Mouse (Mus musculus) neural tube, embryonic 12.5 days (tissue): Measurements from ENCODE around the gene Acox3. TPM values are rescaled to one million over a fixed set of nuclear protein-coding genes. Genes with fewer than 3 reads are reported as not detected.

Experiments
- ATAC-seq: fragments of 200-750 bp; cut with Nextera tagmentation; 2 replicates; pipeline ENCODE4 v1.8.0; 2017; ENCODE audit warnings: low read depth, mild to moderate bottlenecking, moderate TSS enrichment, moderate library complexity; ENCODE audit not compliant: low FRiP score
- H3K27ac ChIP-seq: fragments of 300-500 bp; sonication (generic); 2 replicates; pipeline ENCODE4 v1.5.1; 2016
- H3K27me3 ChIP-seq: fragments of 300-500 bp; sonication (generic); replicated peaks from 2 replicates; pipeline ENCODE4 v1.6.1; 2016; ENCODE audit warnings: mild to moderate bottlenecking
- H3K36me3 ChIP-seq: fragments of 300-500 bp; sonication (generic); 2 replicates; pipeline ENCODE4 v1.6.1; 2016; ENCODE audit warnings: mild to moderate bottlenecking
- H3K4me1 ChIP-seq: fragments of 300-500 bp; sonication (generic); 2 replicates; pipeline ENCODE4 v1.6.1; 2016
- H3K4me2 ChIP-seq: fragments of 300-500 bp; sonication (generic); replicated peaks from 2 replicates; pipeline ENCODE4 v1.6.1; 2016; ENCODE audit warnings: mild to moderate bottlenecking
- H3K4me3 ChIP-seq: fragments of 300-500 bp; sonication (generic); 2 replicates; pipeline ENCODE4 v1.5.1; 2016
- H3K9ac ChIP-seq: fragments of 300-500 bp; sonication (generic); 2 replicates; pipeline ENCODE4 v1.6.1; 2016; ENCODE audit warnings: mild to moderate bottlenecking
- H3K9me3 ChIP-seq: fragments of 300-500 bp; sonication (generic); 2 replicates; pipeline ENCODE4 v1.6.1; 2016; ENCODE audit warnings: mild to moderate bottlenecking
- WGBS: fragments of 180-500 bp; shearing (Covaris S2); methylation state at CpG from one replicate; pipeline ENCODE4 v1.1.7; 2016; 5-methylcytosine and 5-hydroxymethylcytosine counted together
- polyA plus RNA-seq: library from polyadenylated mRNA; unstranded; fragments of >200 nt; fragmentation: Nextera tagmentation; extraction: Ambion mirVana; gene quantifications from 2 replicates; pipeline ENCODE4 v1.2.1, GENCODE M21; 2016

Gene Acox3
- polyA plus RNA-seq: 18.4 and 20.0 TPM in 2 replicates

DNA sequence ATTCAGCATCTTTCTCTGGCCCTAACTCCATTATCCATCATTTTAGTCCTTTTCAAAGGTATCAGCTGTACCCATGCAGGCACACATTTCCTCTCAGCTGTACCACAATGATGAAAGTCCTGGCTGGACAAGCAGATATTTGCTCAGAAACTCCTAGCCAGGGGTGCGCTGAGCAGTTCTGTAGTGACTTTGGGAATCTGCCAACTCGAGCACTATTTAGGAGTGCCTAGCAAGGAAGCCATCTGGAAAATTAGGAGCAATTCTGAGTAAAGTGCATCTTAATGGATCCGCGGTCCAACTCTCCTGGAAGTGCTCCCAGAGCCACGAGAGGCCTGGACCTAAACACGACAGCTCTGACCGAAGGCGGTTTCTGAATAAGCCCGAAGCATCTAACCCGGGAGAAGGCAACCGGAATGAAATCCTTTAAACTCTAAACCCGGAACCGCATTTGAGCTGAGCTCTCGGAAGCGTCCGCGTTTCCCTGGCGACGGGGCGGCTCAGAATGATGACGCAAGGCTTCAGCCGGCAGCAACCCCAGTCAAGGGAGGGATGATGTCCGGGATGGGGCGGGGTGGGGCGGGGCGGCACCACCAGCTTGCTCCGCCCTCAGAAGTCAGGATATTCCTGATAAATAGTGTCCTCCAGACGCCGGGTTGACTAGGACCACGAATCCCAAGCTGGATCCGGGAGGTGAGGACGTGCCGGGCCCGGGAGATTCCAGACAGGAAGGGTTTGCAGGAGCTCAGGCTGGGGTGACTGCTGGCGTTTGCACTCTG is at the start of gene Acox3:
Gene Acox3, plus strand, starts transcription at position 596 of the 776 bp plus-strand sequence.
- Histone ChIP-seq H3K4me3 (peak within 1 kb of the TSS; percentile 55), H3K36me3 (no peaks in the 10 kb centered on the region), H3K4me2 (peak within 1 kb of the TSS; percentile 72), H3K27ac (no peak within 1 kb of the TSS), H3K9ac (peak within 1 kb of the TSS; percentile 33), H3K9me3 (no peaks in the 10 kb centered on the region), H3K4me1 (peaks cover 13% of the 10 kb centered on the region), H3K27me3 (no peaks in the 10 kb centered on the region)
- ATAC-seq: peak; percentile 92
- under 1% methylated on average over 35 of the region's 35 CpGs for WGBS

DNA sequence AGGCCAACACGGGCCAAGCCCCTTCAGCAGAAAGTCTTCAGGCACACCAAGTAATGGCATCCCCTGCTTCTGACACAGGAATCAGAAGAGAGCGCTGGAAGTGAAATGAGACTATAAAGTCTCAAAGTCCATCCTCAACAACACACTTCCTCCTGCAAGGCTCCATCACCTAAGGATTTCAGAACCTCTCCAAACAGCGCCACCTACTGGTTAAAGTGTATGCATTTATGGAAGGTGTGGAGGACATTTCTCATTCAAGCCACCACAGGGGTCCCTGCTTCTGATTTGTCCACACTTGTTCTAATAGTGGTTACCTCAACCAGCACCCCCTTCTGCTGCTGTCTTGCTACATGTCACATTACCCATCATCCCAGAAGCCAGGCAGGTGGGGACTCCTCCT is 46.6 kb upstream of the Acox3 start:
- no peaks in the 10 kb centered on the region for H3K9me3 ChIP-seq
- WGBS: 72% methylated on average over 3 of the region's 3 CpGs
- no peaks in the 10 kb centered on the region for H3K27me3 ChIP-seq
- no peak for ATAC-seq
- no peak overlapping the region for H3K4me3 ChIP-seq
- H3K9ac ChIP-seq: no peak overlapping the region
- no peak overlapping the region for H3K27ac ChIP-seq
- H3K36me3 ChIP-seq: no peaks in the 10 kb centered on the region
- H3K4me2 ChIP-seq: no peak overlapping the region
- H3K4me1 ChIP-seq: no peaks in the 10 kb centered on the region

DNA sequence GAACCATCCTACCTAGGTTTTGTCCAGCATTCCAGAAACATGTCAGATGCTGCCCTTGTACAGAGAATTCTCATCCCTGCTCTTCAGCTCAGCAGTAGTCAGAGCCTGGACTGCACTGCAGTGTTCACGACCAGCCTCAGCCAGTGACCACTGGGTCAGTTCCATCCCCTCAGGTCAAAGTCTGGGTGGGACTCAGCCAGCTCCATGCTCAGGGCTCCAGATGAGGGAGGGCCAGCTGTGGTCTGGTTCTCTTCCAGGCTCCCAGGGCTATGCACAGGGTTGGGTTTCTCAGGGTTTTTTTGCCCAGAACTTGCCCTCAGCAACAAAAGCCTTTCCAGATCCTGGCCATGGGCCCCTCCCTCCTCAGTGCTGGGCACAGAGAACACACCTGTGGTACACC is 45.4 kb upstream of the Acox3 start:
- Histone ChIP-seq H3K4me2 (no peak overlapping the region), H3K27ac (no peak overlapping the region), H3K9me3 (no peaks in the 10 kb centered on the region), H3K9ac (no peak overlapping the region), H3K4me3 (no peak overlapping the region), H3K4me1 (no peaks in the 10 kb centered on the region), H3K27me3 (no peaks in the 10 kb centered on the region), H3K36me3 (no peaks in the 10 kb centered on the region)
- ATAC-seq: no peak
- WGBS: 67% methylated on average over 1 of the region's 1 CpGs

- H3K4me3 ChIP-seq: no peak overlapping the region
- no peak overlapping the region for H3K27ac ChIP-seq
- no peak for ATAC-seq
- no peaks in the 10 kb centered on the region for H3K36me3 ChIP-seq
- WGBS: 88% methylated on average over 3 of the region's 3 CpGs
- H3K4me2 ChIP-seq: no peak overlapping the region
- no peaks in the 10 kb centered on the region for H3K9me3 ChIP-seq
- no peak overlapping the region for H3K9ac ChIP-seq
- H3K27me3 ChIP-seq: no peaks in the 10 kb centered on the region
- H3K4me1 ChIP-seq: no peaks in the 10 kb centered on the region
Measured at GRCm38 (mm10) chr5:35538022-35538421, 44.8 kb upstream of the Acox3 start.

DNA sequence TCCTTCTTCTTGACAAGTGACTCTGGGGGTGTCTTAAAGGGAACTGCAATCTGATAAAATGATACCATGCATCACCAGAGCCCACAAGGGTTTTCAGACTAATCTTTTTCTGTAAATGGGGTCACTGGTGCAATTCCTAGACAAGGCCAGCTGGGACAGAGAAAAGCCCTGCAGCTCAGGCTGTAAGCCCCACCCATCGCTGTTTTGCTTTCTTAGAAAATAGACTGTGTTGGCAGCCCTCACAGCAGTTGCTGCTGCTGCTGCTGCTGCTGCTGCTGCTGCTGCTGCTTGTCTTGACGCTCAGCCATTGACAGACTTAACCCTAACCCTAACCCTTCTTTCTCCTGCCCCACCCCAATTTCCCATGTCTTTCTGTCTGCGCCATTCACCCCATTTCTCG is 43.3 kb upstream of the Acox3 start:
- H3K27ac ChIP-seq: no peak overlapping the region
- H3K27me3 ChIP-seq: no peaks in the 10 kb centered on the region
- H3K9me3 ChIP-seq: no peaks in the 10 kb centered on the region
- WGBS: 73% methylated on average over 4 of the region's 4 CpGs
- H3K36me3 ChIP-seq: no peaks in the 10 kb centered on the region
- no peak overlapping the region for H3K4me2 ChIP-seq
- H3K4me3 ChIP-seq: no peak overlapping the region
- no peaks in the 10 kb centered on the region for H3K4me1 ChIP-seq
- no peak overlapping the region for H3K9ac ChIP-seq
- no peak for ATAC-seq

- H3K4me3 ChIP-seq: no peak overlapping the region
- no peak for ATAC-seq
- no peak overlapping the region for H3K9ac ChIP-seq
- no peaks in the 10 kb centered on the region for H3K4me1 ChIP-seq
- H3K9me3 ChIP-seq: no peaks in the 10 kb centered on the region
- H3K4me2 ChIP-seq: no peak overlapping the region
- 52% methylated on average over 5 of the region's 5 CpGs for WGBS
- no peaks in the 10 kb centered on the region for H3K27me3 ChIP-seq
- no peak overlapping the region for H3K27ac ChIP-seq
- H3K36me3 ChIP-seq: no peaks in the 10 kb centered on the region
Measured at GRCm38 (mm10) chr5:35540555-35540954, 42.3 kb upstream of the Acox3 start.

- Histone ChIP-seq H3K4me1 (no peaks in the 10 kb centered on the region), H3K27me3 (no peaks in the 10 kb centered on the region), H3K4me2 (no peak overlapping the region), H3K36me3 (no peaks in the 10 kb centered on the region), H3K9me3 (no peaks in the 10 kb centered on the region), H3K27ac (no peak overlapping the region), H3K4me3 (no peak overlapping the region), H3K9ac (no peak overlapping the region)
- 66% methylated on average over 4 of the region's 4 CpGs for WGBS
- no peak for ATAC-seq
Measured at GRCm38 (mm10) chr5:35541059-35541790, 41.6 kb upstream of the Acox3 start.

GRCm38 (mm10) chr5:35546127-35546526 is 36.7 kb upstream of the Acox3 start:
- Histone ChIP-seq H3K9me3 (no peaks in the 10 kb centered on the region), H3K36me3 (no peaks in the 10 kb centered on the region), H3K4me1 (no peaks in the 10 kb centered on the region), H3K27ac (no peak overlapping the region), H3K27me3 (no peaks in the 10 kb centered on the region), H3K4me2 (no peak overlapping the region), H3K9ac (no peak overlapping the region), H3K4me3 (no peak overlapping the region)
- no peak for ATAC-seq

- Histone ChIP-seq H3K4me1 (no peaks in the 10 kb centered on the region), H3K9ac (no peak overlapping the region), H3K27me3 (no peaks in the 10 kb centered on the region), H3K9me3 (no peaks in the 10 kb centered on the region), H3K36me3 (peaks cover 15% of the 10 kb centered on the region), H3K27ac (no peak overlapping the region), H3K4me2 (no peak overlapping the region), H3K4me3 (no peak overlapping the region)
- 50% methylated on average over 7 of the region's 7 CpGs for WGBS
- no peak for ATAC-seq
Measured at GRCm38 (mm10) chr5:35551855-35552837, 30.7 kb upstream of the Acox3 start.

DNA sequence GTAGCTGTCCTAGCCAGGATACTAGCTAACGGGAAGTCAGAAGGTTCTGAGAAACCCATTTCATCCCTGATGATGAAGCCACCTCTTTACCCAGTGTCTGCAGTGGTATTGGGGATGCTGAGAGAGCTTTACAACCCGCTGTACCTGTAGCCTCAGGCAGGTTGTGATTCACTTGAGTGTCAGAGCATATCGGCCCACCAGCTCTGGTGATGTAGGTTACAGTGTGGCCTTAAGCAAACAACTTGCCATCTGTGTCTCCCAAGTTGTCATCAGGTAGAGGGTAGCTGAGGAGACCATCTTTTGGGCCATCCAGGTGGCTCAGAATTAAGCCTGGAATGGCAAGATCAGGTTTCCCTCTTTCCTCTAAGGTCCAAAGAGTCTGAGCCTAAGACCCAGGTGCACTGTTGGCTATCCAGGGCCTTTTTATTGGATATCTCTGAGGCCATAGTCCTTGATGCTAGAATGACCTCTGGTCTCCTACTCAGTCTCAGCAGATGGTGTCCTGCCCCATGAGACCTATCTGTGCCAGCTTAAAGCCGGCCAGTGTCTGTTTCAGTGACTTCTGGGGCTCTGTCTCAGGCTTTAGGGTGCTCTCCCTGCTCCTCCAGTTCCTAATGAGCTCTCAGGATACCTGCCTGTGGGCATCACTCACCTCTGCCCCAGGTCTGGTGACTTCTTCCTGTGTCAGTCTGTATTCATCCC is 29.9 kb upstream of the Acox3 start:
- no peak for ATAC-seq
- Histone ChIP-seq H3K36me3 (peaks cover 23% of the 10 kb centered on the region), H3K9me3 (no peaks in the 10 kb centered on the region), H3K9ac (no peak overlapping the region), H3K4me2 (no peak overlapping the region), H3K27ac (no peak overlapping the region), H3K4me3 (no peak overlapping the region), H3K27me3 (no peaks in the 10 kb centered on the region), H3K4me1 (no peaks in the 10 kb centered on the region)
- 88% methylated on average over 4 of the region's 4 CpGs for WGBS

- no peak overlapping the region for H3K4me2 ChIP-seq
- H3K9me3 ChIP-seq: no peaks in the 10 kb centered on the region
- H3K27ac ChIP-seq: no peak overlapping the region
- no peaks in the 10 kb centered on the region for H3K27me3 ChIP-seq
- H3K4me1 ChIP-seq: no peaks in the 10 kb centered on the region
- peaks cover 38% of the 10 kb centered on the region for H3K36me3 ChIP-seq
- H3K9ac ChIP-seq: no peak overlapping the region
- 91% methylated on average over 7 of the region's 7 CpGs for WGBS
- H3K4me3 ChIP-seq: no peak overlapping the region
- no peak for ATAC-seq
Measured at GRCm38 (mm10) chr5:35556393-35556792, 26.4 kb upstream of the Acox3 start.
